Mouse (Mus musculus) spleen, adult 2 months (tissue): ENCODE results near the gene Lrrc42.

ENCODE experiments used
- CTCF ChIP-seq: fragments of 200-500 bp; IDR thresholded peaks from 2 replicates; pipeline ENCODE4 v1.5.1; 2011; ENCODE audit warnings: mild to moderate bottlenecking, inconsistent platforms; ENCODE audit not compliant: insufficient read depth, insufficient read length, insufficient replicate concordance; ENCODE audit errors: extremely low read depth
- POLR2A ChIP-seq: fragments of 200-500 bp; IDR thresholded peaks from 2 replicates; pipeline ENCODE4 v1.6.1; 2011; ENCODE audit warnings: low read depth, low read length, inconsistent platforms

- no peak for TF ChIP-seq POLR2A
- no peak for TF ChIP-seq CTCF
Observed at GRCm38 (mm10) chr4:107207016-107207415, 46.3 kb downstream of the Lrrc42 start.
